Mouse (Mus musculus): ENCODE results near the gene Srpk1.

The Srpk1 gene

GRCm38 (mm10) chr17:28615332-28615731, 7.2 kb downstream of the Srpk1 start:
- DNase-seq (ENCODE audit: extremely low read depth, insufficient read length, low spot score), result no peak

- no peak for DNase-seq (ENCODE audit: extremely low read depth, insufficient read length, low spot score)
These were observed 9.4 kb downstream of the Srpk1 start for GRCm38 (mm10) chr17:28613096-28613495.

- no peak for DNase-seq (ENCODE audit: extremely low read depth, insufficient read length, low spot score)
These were observed 9.9 kb downstream of the Srpk1 start for GRCm38 (mm10) chr17:28612603-28613002.

GRCm38 (mm10) chr17:28609543-28609942, 13.0 kb downstream of the Srpk1 start:
- no peak for DNase-seq (ENCODE audit: extremely low read depth, insufficient read length, low spot score)

- no peak for DNase-seq (ENCODE audit: extremely low read depth, insufficient read length, low spot score)
These were observed 20.8 kb downstream of the Srpk1 start for GRCm38 (mm10) chr17:28601557-28602250.

- DNase-seq (ENCODE audit: extremely low read depth, insufficient read length, low spot score), result no peak
These were observed 21.7 kb downstream of the Srpk1 start for GRCm38 (mm10) chr17:28600780-28601179.

GRCm38 (mm10) chr17:28593965-28594364, 28.5 kb downstream of the Srpk1 start:
- DNase-seq (ENCODE audit: extremely low read depth, insufficient read length, low spot score), result no peak

- DNase-seq (ENCODE audit: extremely low read depth, insufficient read length, low spot score), result peak; percentile 58
These were observed 29.5 kb downstream of the Srpk1 start for GRCm38 (mm10) chr17:28592998-28593397.

- DNase-seq (ENCODE audit: extremely low read depth, insufficient read length, low spot score), result no peak
These were observed 31.0 kb downstream of the Srpk1 start for GRCm38 (mm10) chr17:28591476-28591875.

- no peak for DNase-seq (ENCODE audit: extremely low read depth, insufficient read length, low spot score)
These were observed 31.9 kb downstream of the Srpk1 start for GRCm38 (mm10) chr17:28590596-28590995.

GRCm38 (mm10) chr17:28588591-28588990, 33.9 kb downstream of the Srpk1 start:
- DNase-seq (ENCODE audit: extremely low read depth, insufficient read length, low spot score), result no peak

GRCm38 (mm10) chr17:28586509-28586908, 36.0 kb downstream of the Srpk1 start:
- no peak for DNase-seq (ENCODE audit: extremely low read depth, insufficient read length, low spot score)

- DNase-seq (ENCODE audit: extremely low read depth, insufficient read length, low spot score), result no peak
These were observed 41.5 kb downstream of the Srpk1 start for GRCm38 (mm10) chr17:28581056-28581455.

- peak; percentile 42 for DNase-seq (ENCODE audit: extremely low read depth, insufficient read length, low spot score)
These were observed 42.1 kb downstream of the Srpk1 start for GRCm38 (mm10) chr17:28580396-28580795.

GRCm38 (mm10) chr17:28575244-28576125, 47.0 kb downstream of the Srpk1 start, which contains the start of gene Lhfpl5:
Lhfpl5 (plus strand) TSS chr17:28575641.
- DNase-seq (ENCODE audit: extremely low read depth, insufficient read length, low spot score), result no peak

GRCm38 (mm10) chr17:28572941-28573340, 49.6 kb downstream of the Srpk1 start:
- DNase-seq (ENCODE audit: extremely low read depth, insufficient read length, low spot score), result no peak

GRCm38 (mm10) chr17:28572521-28572920, 50.0 kb downstream of the Srpk1 start:
- DNase-seq (ENCODE audit: extremely low read depth, insufficient read length, low spot score), result no peak

GRCm38 (mm10) chr17:28571868-28572267, 50.6 kb downstream of the Srpk1 start:
- no peak for DNase-seq (ENCODE audit: extremely low read depth, insufficient read length, low spot score)

- DNase-seq (ENCODE audit: extremely low read depth, insufficient read length, low spot score), result no peak
These were observed 55.0 kb downstream of the Srpk1 start for GRCm38 (mm10) chr17:28567541-28567940.

- no peak for DNase-seq (ENCODE audit: extremely low read depth, insufficient read length, low spot score)
These were observed 57.3 kb downstream of the Srpk1 start for GRCm38 (mm10) chr17:28565181-28565580.

GRCm38 (mm10) chr17:28561613-28562012, 60.9 kb downstream of the Srpk1 start:
- DNase-seq (ENCODE audit: extremely low read depth, insufficient read length, low spot score), result no peak

- no peak for DNase-seq (ENCODE audit: extremely low read depth, insufficient read length, low spot score)
These were observed 61.9 kb downstream of the Srpk1 start, which contains the start of gene Clps for GRCm38 (mm10) chr17:28560598-28560997. Clps (minus strand) TSS chr17:28560766.
